Mouse (Mus musculus) neural tube, embryonic 14.5 days (tissue): ENCODE data around the gene Ppm1h. TPM values are rescaled to one million over a fixed set of nuclear protein-coding genes. Genes with fewer than 3 reads are reported as not detected.
A peak's percentile ranks its signal among the peaks of the same experiment; 100 is the strongest.

Experiments
- ATAC-seq: fragments of 200-750 bp; cut with Nextera tagmentation; 2 replicates; pipeline ENCODE4 v1.8.0; 2017; ENCODE audit warnings: low read depth, mild to moderate bottlenecking, moderate TSS enrichment, moderate library complexity
- H3K27ac ChIP-seq: fragments of 300-500 bp; sonication (generic); 2 replicates; pipeline ENCODE4 v1.5.1; 2014; ENCODE audit warnings: low read depth, mild to moderate bottlenecking, control low read depth, low read length, moderate library complexity, mixed read lengths
- H3K27me3 ChIP-seq: fragments of 300-500 bp; sonication (generic); 2 replicates; pipeline ENCODE4 v1.6.1; 2014; ENCODE audit warnings: low read length; ENCODE audit not compliant: control insufficient read depth, insufficient read depth
- H3K36me3 ChIP-seq: fragments of 300-500 bp; sonication (generic); 2 replicates; pipeline ENCODE4 v1.6.1; 2014; ENCODE audit warnings: low read length, mixed read lengths; ENCODE audit not compliant: control insufficient read depth, insufficient read depth
- H3K4me1 ChIP-seq: fragments of 300-500 bp; sonication (generic); 2 replicates; pipeline ENCODE4 v1.6.1; 2014; ENCODE audit warnings: low read length; ENCODE audit not compliant: control insufficient read depth, insufficient read depth
- H3K4me2 ChIP-seq: fragments of 300-500 bp; sonication (generic); 2 replicates; pipeline ENCODE4 v1.6.1; 2014; ENCODE audit warnings: mild to moderate bottlenecking, low read depth, low read length, control low read depth
- H3K4me3 ChIP-seq: fragments of 300-500 bp; sonication (generic); 2 replicates; pipeline ENCODE4 v1.5.1; 2014; ENCODE audit warnings: low read depth, low read length, control low read depth, mixed read lengths
- H3K9ac ChIP-seq: fragments of 300-500 bp; sonication (generic); replicated peaks from 2 replicates; pipeline ENCODE4 v1.6.1; 2014; ENCODE audit warnings: low read depth, mild to moderate bottlenecking, control low read depth, low read length, mixed read lengths
- H3K9me3 ChIP-seq: fragments of 300-500 bp; sonication (generic); 2 replicates; pipeline ENCODE4 v1.6.1; 2016; ENCODE audit warnings: low read length; ENCODE audit not compliant: control insufficient read depth
- WGBS: fragments of 180-500 bp; shearing (Covaris S2); extraction: QIAGEN DNeasy Blood & Tissue Kit; methylation state at CpG from one replicate; pipeline ENCODE4 v1.1.7; 2014; 5-methylcytosine and 5-hydroxymethylcytosine counted together
- polyA plus RNA-seq: library from polyadenylated mRNA; unstranded; fragments of >200 nt; fragmentation: Nextera tagmentation; extraction: Ambion mirVana; gene quantifications from 2 replicates; pipeline ENCODE4 v1.2.1, GENCODE M21; 2014

Ppm1h gene
- polyA plus RNA-seq, 1 experiment from 2014 or later = 41.5 TPM

DNA sequence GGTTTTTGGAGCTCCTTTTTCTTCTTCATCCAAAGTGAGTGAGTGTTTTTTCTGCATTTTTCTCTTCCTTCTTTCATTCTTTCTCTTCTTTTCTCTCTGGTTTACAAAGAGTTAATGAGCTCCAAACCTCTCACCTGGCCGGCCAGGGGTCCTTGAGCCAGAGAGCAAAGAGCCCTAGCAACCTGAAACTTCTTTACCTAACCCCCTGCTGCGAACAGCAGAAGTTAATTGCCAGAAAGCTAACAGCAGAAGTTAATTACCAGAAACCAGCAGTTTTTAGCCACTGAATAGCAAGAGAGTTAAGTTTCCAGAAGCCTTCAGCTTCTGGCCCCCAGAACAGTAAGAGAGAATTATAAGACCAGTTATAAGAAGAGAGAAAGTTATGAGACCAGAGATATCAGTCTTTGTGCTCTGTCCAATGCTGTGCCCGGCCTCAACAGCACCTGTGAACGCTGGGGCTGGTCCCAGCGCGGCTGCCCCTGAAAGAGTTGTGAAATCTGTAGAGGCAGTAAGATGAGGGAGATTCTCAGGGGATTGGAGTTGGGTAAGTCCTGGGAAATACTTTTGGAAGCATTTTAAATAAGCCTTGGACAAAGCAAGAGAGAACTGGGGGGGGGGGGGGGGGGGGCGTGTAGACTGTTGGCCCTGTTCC is 78.4 kb downstream of the Ppm1h start:
- Histone ChIP-seq H3K9me3 (no peaks in the 10 kb centered on the region), H3K27me3 (no peaks in the 10 kb centered on the region), H3K4me1 (peaks cover 8% of the 10 kb centered on the region), H3K27ac (no peak overlapping the region), H3K4me2 (no peak overlapping the region), H3K36me3 (no peaks in the 10 kb centered on the region), H3K9ac (no peak overlapping the region), H3K4me3 (no peak overlapping the region)
- ATAC-seq = no peak
- 15% methylated on average over 6 of the region's 7 CpGs for WGBS

- Histone ChIP-seq H3K4me2 (no peak overlapping the region), H3K9ac (no peak overlapping the region), H3K27ac (no peak overlapping the region), H3K9me3 (no peaks in the 10 kb centered on the region), H3K27me3 (no peaks in the 10 kb centered on the region), H3K36me3 (no peaks in the 10 kb centered on the region), H3K4me1 (peaks cover 8% of the 10 kb centered on the region), H3K4me3 (no peak overlapping the region)
- no peak for ATAC-seq
- WGBS = 62% methylated on average over 12 of the region's 12 CpGs
These were observed 79.2 kb downstream of the Ppm1h start for GRCm38 (mm10) chr10:122757727-122758126.

DNA sequence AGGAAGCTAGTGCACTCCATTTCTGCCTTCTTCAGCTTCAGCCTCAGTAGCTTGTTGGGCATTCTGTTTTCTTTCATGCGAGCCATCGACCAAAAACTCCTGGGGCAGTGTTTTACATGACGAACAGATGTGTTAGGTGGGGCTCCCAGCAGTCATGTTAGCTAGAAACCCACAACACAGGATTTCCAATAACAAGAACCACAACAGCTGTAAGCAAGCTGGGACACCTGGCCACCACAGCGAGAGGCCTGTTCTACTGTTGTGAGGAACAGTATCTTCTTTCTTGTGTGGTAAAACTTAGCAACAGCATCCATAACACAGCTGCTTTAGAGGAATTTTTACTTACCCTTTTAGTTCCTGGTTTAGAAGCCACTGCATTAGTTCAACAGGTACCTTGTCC is 79.8 kb downstream of the Ppm1h start:
- no peak overlapping the region for H3K4me2 ChIP-seq
- H3K36me3 ChIP-seq = no peaks in the 10 kb centered on the region
- peaks cover 4% of the 10 kb centered on the region; the same call in 1 of the 2 replicates for H3K4me1 ChIP-seq
- no peak overlapping the region for H3K9ac ChIP-seq
- no peak for ATAC-seq
- H3K27me3 ChIP-seq = no peaks in the 10 kb centered on the region
- 84% methylated on average over 4 of the region's 4 CpGs for WGBS
- no peaks in the 10 kb centered on the region for H3K9me3 ChIP-seq
- H3K4me3 ChIP-seq = no peak overlapping the region
- H3K27ac ChIP-seq = no peak overlapping the region

GRCm38 (mm10) chr10:122759729-122760128 is 81.2 kb downstream of the Ppm1h start:
- no peaks in the 10 kb centered on the region for H3K4me1 ChIP-seq
- no peak overlapping the region for H3K4me2 ChIP-seq
- no peak for ATAC-seq
- no peaks in the 10 kb centered on the region for H3K36me3 ChIP-seq
- H3K4me3 ChIP-seq = no peak overlapping the region
- 88% methylated on average over 2 of the region's 2 CpGs for WGBS
- H3K27ac ChIP-seq = no peak overlapping the region
- no peaks in the 10 kb centered on the region for H3K9me3 ChIP-seq
- H3K9ac ChIP-seq = no peak overlapping the region
- no peaks in the 10 kb centered on the region for H3K27me3 ChIP-seq

DNA sequence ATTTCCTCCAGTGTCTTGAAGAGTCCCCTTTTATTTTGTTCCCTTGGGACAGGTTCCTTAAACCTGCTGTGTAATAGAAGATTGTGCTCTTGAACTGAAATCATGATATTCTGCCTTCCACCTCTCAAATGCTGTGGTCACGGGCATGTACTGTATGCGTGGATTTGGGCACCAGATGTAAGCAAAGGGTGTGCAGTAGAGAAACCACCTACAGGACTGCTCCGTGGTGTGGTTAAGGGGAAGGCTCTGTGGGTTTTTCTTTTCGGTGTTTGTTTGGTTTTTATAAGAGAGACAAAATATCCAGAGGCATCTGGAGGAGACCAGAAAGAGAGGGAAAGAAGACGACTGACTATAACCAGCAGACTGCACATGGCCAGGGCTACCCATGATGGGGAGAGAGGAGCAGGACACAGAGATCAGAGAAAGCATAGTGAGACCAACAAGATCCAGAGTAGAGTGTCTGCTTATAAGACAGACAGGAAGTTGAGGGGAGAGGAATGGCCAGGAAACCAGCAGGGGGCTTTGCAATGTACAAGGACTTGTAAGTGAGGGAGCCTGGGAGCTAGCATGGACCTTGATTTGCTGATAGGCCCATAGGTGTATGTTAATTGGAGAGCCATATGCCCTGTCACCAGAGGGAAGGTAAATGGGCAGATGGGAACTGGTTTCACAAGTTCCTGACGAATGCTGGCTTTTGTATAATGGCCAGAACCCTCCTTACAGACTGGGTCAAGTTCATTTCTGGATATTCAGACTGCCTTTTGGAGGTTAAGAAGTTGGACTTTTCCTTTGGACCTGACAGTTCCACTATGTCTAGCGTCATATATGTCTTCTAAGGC is 82.1 kb downstream of the Ppm1h start:
- ATAC-seq = no peak
- WGBS = 83% methylated on average over 7 of the region's 7 CpGs
- Histone ChIP-seq H3K4me3 (no peak overlapping the region), H3K4me2 (no peak overlapping the region), H3K9ac (no peak overlapping the region), H3K4me1 (no peaks in the 10 kb centered on the region), H3K9me3 (no peaks in the 10 kb centered on the region), H3K27me3 (no peaks in the 10 kb centered on the region), H3K36me3 (no peaks in the 10 kb centered on the region), H3K27ac (no peak overlapping the region)

- peaks cover 1% of the 10 kb centered on the region; the same call in 1 of the 2 replicates for H3K4me1 ChIP-seq
- H3K9me3 ChIP-seq = no peaks in the 10 kb centered on the region
- no peak overlapping the region for H3K9ac ChIP-seq
- no peak overlapping the region for H3K4me2 ChIP-seq
- H3K27me3 ChIP-seq = no peaks in the 10 kb centered on the region
- ATAC-seq = no peak
- no peaks in the 10 kb centered on the region for H3K36me3 ChIP-seq
- no peak overlapping the region for H3K27ac ChIP-seq
- no peak overlapping the region for H3K4me3 ChIP-seq
- whole genome bisulfite sequencing = 92% methylated on average over 6 of the region's 6 CpGs
These were observed 84.4 kb downstream of the Ppm1h start for GRCm38 (mm10) chr10:122762772-122763511.

DNA sequence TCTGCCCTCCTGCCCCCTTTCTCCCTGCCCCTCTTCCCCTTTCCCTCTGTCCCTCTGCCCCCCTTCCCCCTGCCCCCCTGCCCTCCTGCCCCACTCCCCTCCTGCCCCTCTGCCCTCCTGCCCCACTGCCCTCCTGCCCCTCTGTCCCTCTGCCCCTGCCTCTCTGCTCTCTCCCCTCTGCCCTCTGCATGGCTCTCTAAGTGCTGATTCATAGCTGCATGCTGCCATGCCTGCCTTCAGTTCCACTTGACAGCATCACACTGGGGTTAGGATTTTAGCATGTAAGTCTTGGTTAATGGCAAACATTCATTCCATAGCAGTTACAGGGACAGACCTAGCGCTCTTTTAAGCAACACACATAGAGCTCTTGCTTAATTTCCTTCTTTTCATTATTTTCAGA is 85.0 kb downstream of the Ppm1h start:
- peaks cover 5% of the 10 kb centered on the region; the same call in 1 of the 2 replicates for H3K4me1 ChIP-seq
- no peaks in the 10 kb centered on the region for H3K9me3 ChIP-seq
- ATAC-seq = no peak
- 84% methylated on average over 1 of the region's 1 CpGs for WGBS
- no peak overlapping the region for H3K4me3 ChIP-seq
- H3K27ac ChIP-seq = no peak overlapping the region
- H3K4me2 ChIP-seq = no peak overlapping the region
- H3K9ac ChIP-seq = no peak overlapping the region
- no peaks in the 10 kb centered on the region for H3K27me3 ChIP-seq
- H3K36me3 ChIP-seq = no peaks in the 10 kb centered on the region

- Histone ChIP-seq H3K4me3 (no peak overlapping the region), H3K4me2 (no peak overlapping the region), H3K9me3 (no peaks in the 10 kb centered on the region), H3K4me1 (peaks cover 5% of the 10 kb centered on the region; the same call in 1 of the 2 replicates), H3K9ac (no peak overlapping the region), H3K27ac (no peak overlapping the region), H3K27me3 (no peaks in the 10 kb centered on the region), H3K36me3 (no peaks in the 10 kb centered on the region)
- 55% methylated on average over 7 of the region's 7 CpGs for WGBS
- peak; percentile 46; the same call in 1 of the 2 replicates for ATAC-seq
These were observed 86.1 kb downstream of the Ppm1h start for GRCm38 (mm10) chr10:122764653-122765052.
